Mouse (Mus musculus) spleen, postnatal 14 days (tissue): ENCODE measurements around the gene Surf4.

Experiments
- DNase-seq, 2 experiments: peaks; one replicate each; pipeline ENCODE4 v3.0.0; 2021 to 2022; ENCODE audit warnings: low spot score in 2 of 2

The Surf4 gene

GRCm38 (mm10) chr2:26933304-26934055 is at the start of gene Surf4, which contains the start of gene Stkld1:
Gene Surf4, minus strand, starts transcription at chr2:26933928.
Gene Stkld1, plus strand, starts transcription at chr2:26934047.
- DNase-seq, result peak; percentile 87 to 90

GRCm38 (mm10) chr2:26980361-26980760 is 46.6 kb upstream of the Surf4 start:
- DNase-seq, result no peak

- no peak for DNase-seq
Measured at GRCm38 (mm10) chr2:26973960-26974359, 40.2 kb upstream of the Surf4 start.

GRCm38 (mm10) chr2:26973116-26973515 is 39.4 kb upstream of the Surf4 start, which contains the start of gene Adamts13:
Gene Adamts13, plus strand, starts transcription at chr2:26973416.
- DNase-seq, result no peak

- DNase-seq, result no peak
Measured at GRCm38 (mm10) chr2:26967262-26967661, 33.5 kb upstream of the Surf4 start.

- no peak for DNase-seq
Measured at GRCm38 (mm10) chr2:26964724-26965370, 31.1 kb upstream of the Surf4 start.

- peak; percentile 86 to 88 for DNase-seq
Measured at GRCm38 (mm10) chr2:26963923-26964723, 30.4 kb upstream of the Surf4 start, which contains the start of gene Rexo4. Gene Rexo4, minus strand, starts transcription at chr2:26964386.

GRCm38 (mm10) chr2:26960756-26961155 is 27.0 kb upstream of the Surf4 start:
- DNase-seq, result no peak

GRCm38 (mm10) chr2:26957488-26957859 is 23.7 kb upstream of the Surf4 start:
- no peak for DNase-seq

- no peak for DNase-seq
Measured at GRCm38 (mm10) chr2:26956811-26957487, 23.2 kb upstream of the Surf4 start.

- DNase-seq, result no peak
Measured at GRCm38 (mm10) chr2:26954735-26955395, 21.1 kb upstream of the Surf4 start.

GRCm38 (mm10) chr2:26952866-26953265 is 19.1 kb upstream of the Surf4 start:
- no peak for DNase-seq

- DNase-seq, result no peak
Measured at GRCm38 (mm10) chr2:26952193-26952592, 18.5 kb upstream of the Surf4 start.

GRCm38 (mm10) chr2:26951346-26951905 is 17.7 kb upstream of the Surf4 start:
- DNase-seq, result no peak

GRCm38 (mm10) chr2:26950411-26950810 is 16.7 kb upstream of the Surf4 start:
- DNase-seq, result no peak

- DNase-seq, result no peak
Measured at GRCm38 (mm10) chr2:26943253-26943652, 9.5 kb upstream of the Surf4 start.

- DNase-seq, result no peak
Measured at GRCm38 (mm10) chr2:26941539-26941938, 7.8 kb upstream of the Surf4 start.

- no peak for DNase-seq
Measured at GRCm38 (mm10) chr2:26936425-26936824, 2.7 kb upstream of the Surf4 start.

GRCm38 (mm10) chr2:26935286-26935685 is 1.6 kb upstream of the Surf4 start:
- DNase-seq, result no peak

- DNase-seq, result peak in 1 of 2 experiments; percentile 21
Measured at GRCm38 (mm10) chr2:26932473-26933303, 1.0 kb downstream of the Surf4 start.
